In the genomic region with DNA sequence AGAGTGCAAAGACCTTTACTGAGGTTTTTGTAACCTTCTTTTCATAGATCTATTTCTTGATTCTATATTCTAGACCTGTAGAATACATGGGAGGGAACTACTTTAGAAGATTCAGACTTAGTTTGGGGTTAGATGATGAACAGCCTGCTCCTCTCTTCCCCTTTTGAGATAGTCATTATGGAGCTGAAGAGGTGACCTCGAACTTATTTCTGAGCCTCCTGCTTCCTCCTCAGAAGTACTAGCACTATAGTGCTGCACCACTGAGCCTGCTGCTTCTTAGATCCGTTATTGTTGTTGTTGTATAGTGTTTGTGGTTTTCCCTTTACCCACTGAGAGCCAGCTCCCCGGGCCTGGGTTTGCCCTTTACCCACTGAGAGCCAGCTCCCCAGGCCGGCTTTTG, we compare ENCODE assay signal across 24 mouse cellular contexts. TPM values are rescaled to one million over a fixed set of nuclear protein-coding genes. Genes with fewer than 3 reads are reported as not detected.
DNase-seq lines count a peak whose midpoint lies in the region; ATAC-seq and TF ChIP-seq lines count a peak whose summit lies in the region.
"Had no signal": no experiment of that assay in that cellular context is flagged by ENCODE, and none has a peak within 500 bp of the region (broad histone marks: within the 10 kb centered on the region; RNA-seq: fewer than 3 reads in every experiment).

No protein-coding gene starts in this region.

- DNase-seq in spleen, postnatal 36 days (ENCODE audit: low spot score in 2 of 2): peak; percentile 4 to 25
- no peak for DNase-seq in spleen, postnatal 4 days (ENCODE audit: low spot score in 2 of 2)
- peak; percentile 67 for DNase-seq in MEL (ENCODE audit: low read depth, low spot score)
- peak; percentile 53 for DNase-seq in thymus, postnatal 4 days
- no peak for DNase-seq in ovary, adult 18-20 months (ENCODE audit: low spot score)
- DNase-seq in lung, postnatal 14 days: no peak
- DNase-seq: cerebellum, adult 18-20 months; cerebellum, postnatal 36 days; gastrocnemius, postnatal 14 days; heart, adult 2 months; kidney, adult 8-10 months; kidney, postnatal 25 days; lung, embryonic 14.5 days had no signal

- 83% methylated on average over 4 of the region's 4 CpGs for WGBS in intestine, embryonic 16.5 days

- H3K4me1 ChIP-seq in MEL (ENCODE audit: control insufficient read depth in 1 of 2, insufficient read depth in 2 of 2, low read length in 2 of 2): peaks cover 20 to 28% of the 10 kb centered on the region in 2 experiments
- H3K4me1 ChIP-seq in intestine, embryonic 16.5 days (ENCODE audit: control insufficient read depth, insufficient read depth, low read length): peaks cover 5% of the 10 kb centered on the region

- no peak for TF ChIP-seq CTCF in MEL (IDR thresholded peaks at IDR 0.05 in 2 of 3, conservative IDR thresholded peaks at IDR 0.05 in 1 of 3; ENCODE audit: control insufficient read depth in 1 of 3, insufficient read depth in 1 of 3, low read depth in 2 of 3, low read length in 3 of 3, poor library complexity in 1 of 3, severe bottlenecking in 1 of 3)

- no peak for TF ChIP-seq POLR2A in MEL (IDR thresholded peaks at IDR 0.05; ENCODE audit: control insufficient read depth in 1 of 2, insufficient read depth in 1 of 2, low read depth in 1 of 2, low read length in 2 of 2, poor library complexity in 1 of 2)

- TF ChIP-seq RAD21 in MEL (IDR thresholded peaks at IDR 0.05; ENCODE audit: low read depth, low read length): no peak

- no peaks in the 10 kb centered on the region for H3K9me3 ChIP-seq in MEL (replicated peaks; ENCODE audit: insufficient read depth, low read length)
- H3K9me3 ChIP-seq in intestine, embryonic 16.5 days (ENCODE audit: control insufficient read depth, low read length): no peaks in the 10 kb centered on the region
- H3K9me3 ChIP-seq: forebrain, embryonic 12.5 days; heart, embryonic 15.5 days; hindbrain, embryonic 10.5 days; limb, embryonic 15.5 days; midbrain, embryonic 12.5 days; neural tube, embryonic 13.5 days had no signal

- no peaks in the 10 kb centered on the region for H3K27me3 ChIP-seq in MEL (ENCODE audit: control insufficient read depth in 1 of 2, insufficient read depth in 2 of 2, low read length in 2 of 2)
- H3K27me3 ChIP-seq in intestine, embryonic 16.5 days (replicated peaks; ENCODE audit: control insufficient read depth, insufficient read depth, low read length): no peaks in the 10 kb centered on the region
- H3K27me3 ChIP-seq: forebrain, embryonic 12.5 days; heart, embryonic 15.5 days; limb, embryonic 15.5 days; neural tube, embryonic 13.5 days had no signal

- peaks cover 54% of the 10 kb centered on the region for H3K79me2 ChIP-seq in MEL (ENCODE audit: control insufficient read depth, insufficient read depth, low read length, poor library complexity)

- peak overlapping the region in 1 of 2 experiments; percentile 8; a peak in 1 of 4 replicates for H3K4me3 ChIP-seq in MEL (ENCODE audit: control insufficient read depth in 1 of 2, insufficient read depth in 1 of 2, low read depth in 2 of 2, low read length in 2 of 2)
- H3K4me3 ChIP-seq in intestine, embryonic 16.5 days (ENCODE audit: low read length): no peak overlapping the region
- H3K4me3 ChIP-seq: forebrain, embryonic 12.5 days; heart, adult 2 months; heart, embryonic 15.5 days; hindbrain, embryonic 10.5 days; limb, embryonic 15.5 days; midbrain, embryonic 12.5 days; neural tube, embryonic 13.5 days had no signal

- H3K27ac ChIP-seq in MEL (ENCODE audit: control insufficient read depth, low read depth, low read length): no peak overlapping the region
- H3K27ac ChIP-seq in intestine, embryonic 16.5 days (ENCODE audit: low read length): no peak overlapping the region
- H3K27ac ChIP-seq: forebrain, embryonic 12.5 days; heart, adult 2 months; heart, embryonic 15.5 days; hindbrain, embryonic 10.5 days; hindbrain, postnatal 0 days; limb, embryonic 15.5 days; macrophage; midbrain, embryonic 12.5 days; neural tube, embryonic 13.5 days had no signal

- H3K9ac ChIP-seq in MEL (ENCODE audit: control insufficient read depth, low read depth, low read length, poor library complexity, severe bottlenecking): no peak overlapping the region
- no peak overlapping the region for H3K9ac ChIP-seq in intestine, embryonic 16.5 days (ENCODE audit: low read depth, low read length)
- H3K9ac ChIP-seq: forebrain, embryonic 12.5 days; heart, embryonic 15.5 days; limb, embryonic 15.5 days; lung, embryonic 14.5 days; midbrain, embryonic 12.5 days; neural tube, embryonic 13.5 days had no signal

- peak; percentile 47 for ATAC-seq in megakaryocyte progenitor cell, adult 5-6 weeks (replicated peaks; ENCODE audit: poor library complexity)
- no peak for ATAC-seq in intestine, embryonic 16.5 days
- ATAC-seq: hindbrain, postnatal 0 days had no signal

- peaks cover 5 to 36% of the 10 kb centered on the region in 2 experiments for H3K36me3 ChIP-seq in MEL (ENCODE audit: control insufficient read depth in 1 of 2, insufficient read depth in 2 of 2, low read length in 2 of 2)
- no peaks in the 10 kb centered on the region for H3K36me3 ChIP-seq in intestine, embryonic 16.5 days (ENCODE audit: control insufficient read depth, insufficient read depth, low read length)
- H3K36me3 ChIP-seq: forebrain, embryonic 12.5 days; heart, embryonic 15.5 days; limb, embryonic 15.5 days; midbrain, embryonic 12.5 days; neural tube, embryonic 13.5 days had no signal

- H3K4me2 ChIP-seq in intestine, embryonic 16.5 days (ENCODE audit: low read depth, low read length): no peak overlapping the region
- H3K4me2 ChIP-seq: forebrain, embryonic 12.5 days; heart, embryonic 15.5 days; limb, embryonic 15.5 days; lung, embryonic 14.5 days; midbrain, embryonic 12.5 days; neural tube, embryonic 13.5 days had no signal

- no peak for TF ChIP-seq EP300 in MEL (IDR thresholded peaks at IDR 0.05; ENCODE audit: low read depth in 1 of 2, low read length in 2 of 2)

TF ChIP-seq in MEL, 35 proteins besides CTCF, POLR2A, EP300 and RAD21:
- TF ChIP-seq NRF1 (IDR thresholded peaks at IDR 0.05; ENCODE audit: insufficient read depth, low read depth, low read length, poor library complexity, severe bottlenecking): no peak
- TF ChIP-seq MYB (IDR thresholded peaks at IDR 0.05; ENCODE audit: low read depth, low read length): no peak
TF ChIP-seq in MEL: peak in this region for 0.

RNA-seq across cellular contexts. Expression of gene Gm20503, which starts 6.7 kb away (rescaled TPM):
- not detected in 2 replicates for total RNA-seq in MEL (2012; rRNA removed)
- polyA plus RNA-seq in MEL (2012; ENCODE audit: insufficient read depth in 1 of 2, insufficient read length in 2 of 2, low read depth in 1 of 2, low replicate concordance in 2 of 2, missing spikeins in 1 of 2): 1 to 10 TPM in 1 of 2 experiments, not detected in 1; 3.3 TPM
- total RNA-seq in megakaryocyte progenitor cell, adult 5-6 weeks (2015): 0.22 TPM in 1 of 2 replicates, not detected in the other
- not detected in 2 replicates for total RNA-seq in megakaryocyte progenitor cell, adult 5-6 weeks (2017)
- polyA plus RNA-seq in intestine, embryonic 16.5 days (2015; fragmentation: Nextera tagmentation; extraction: Ambion mirVana): 9.3 and 10.8 TPM in 2 replicates
- total RNA-seq: hindbrain, postnatal 0 days had no signal
- polyA plus RNA-seq: heart, adult 2 months; macrophage; testis, adult 2 months had no signal

RNA-seq across cellular contexts. Expression of gene Dnajc25, which starts 14.8 kb away (rescaled TPM):
- 6.2 and 6.6 TPM in 2 replicates for total RNA-seq in MEL (2012; rRNA removed)
- polyA plus RNA-seq in MEL (2012; ENCODE audit: insufficient read depth in 1 of 2, insufficient read length in 2 of 2, low read depth in 1 of 2, low replicate concordance in 2 of 2, missing spikeins in 1 of 2): 10 to 100 TPM in 1 of 2 experiments, not detected in 1; 11.8 TPM
- total RNA-seq in megakaryocyte progenitor cell, adult 5-6 weeks (2015): 24.8 and 25.3 TPM in 2 replicates
- 22.8 and 29.8 TPM in 2 replicates for total RNA-seq in megakaryocyte progenitor cell, adult 5-6 weeks (2017)
- polyA plus RNA-seq in intestine, embryonic 16.5 days (2015; fragmentation: Nextera tagmentation; extraction: Ambion mirVana): 5.6 and 8.3 TPM in 2 replicates

RNA-seq across cellular contexts. Expression of gene Ptgr1, which starts 22.8 kb away (rescaled TPM):
- total RNA-seq in MEL (2012; rRNA removed): 11.7 and 14.7 TPM in 2 replicates
- polyA plus RNA-seq in MEL (2012; ENCODE audit: insufficient read depth in 1 of 2, insufficient read length in 2 of 2, low read depth in 1 of 2, low replicate concordance in 2 of 2, missing spikeins in 1 of 2): 10 to 100 TPM in 1 of 2 experiments, not detected in 1; 20.6 TPM
- total RNA-seq in megakaryocyte progenitor cell, adult 5-6 weeks (2015): 72.7 and 81.7 TPM in 2 replicates
- 59.6 and 66.6 TPM in 2 replicates for total RNA-seq in megakaryocyte progenitor cell, adult 5-6 weeks (2017)
- 44.9 and 45.5 TPM in 2 replicates for polyA plus RNA-seq in intestine, embryonic 16.5 days (2015; fragmentation: Nextera tagmentation; extraction: Ambion mirVana)

RNA-seq across cellular contexts. Expression of gene Gng10, which starts 25.2 kb away (rescaled TPM):
- total RNA-seq in MEL (2012; rRNA removed): 54.0 and 59.1 TPM in 2 replicates
- 10 to 100 TPM in 1 of 2 experiments, not detected in 1; 51.2 TPM for polyA plus RNA-seq in MEL (2012; ENCODE audit: insufficient read depth in 1 of 2, insufficient read length in 2 of 2, low read depth in 1 of 2, low replicate concordance in 2 of 2, missing spikeins in 1 of 2)
- 168 and 189 TPM in 2 replicates for total RNA-seq in megakaryocyte progenitor cell, adult 5-6 weeks (2015)
- 86.1 and 106 TPM in 2 replicates for total RNA-seq in megakaryocyte progenitor cell, adult 5-6 weeks (2017)
- 76.5 and 86.1 TPM in 2 replicates for polyA plus RNA-seq in intestine, embryonic 16.5 days (2015; fragmentation: Nextera tagmentation; extraction: Ambion mirVana)

Comparison
In these comparisons a context has a peak if more than half of its experiments do, and no peak if none do; other contexts are left out.
1. DNase-seq: peak in spleen, postnatal 36 days (2 of 2), MEL (single experiment) and thymus, postnatal 4 days (single experiment); none in spleen, postnatal 4 days (0 of 2), ovary, adult 18-20 months (single experiment) and lung, postnatal 14 days (single experiment).